Mouse (Mus musculus): ENCODE data around the gene Gls2. TPM values are rescaled to one million over a fixed set of nuclear protein-coding genes. Genes with fewer than 3 reads are reported as not detected.

Gls2 gene
- polyA plus RNA-seq, 1 experiment from 2014 or later = 1.7 TPM

DNA sequence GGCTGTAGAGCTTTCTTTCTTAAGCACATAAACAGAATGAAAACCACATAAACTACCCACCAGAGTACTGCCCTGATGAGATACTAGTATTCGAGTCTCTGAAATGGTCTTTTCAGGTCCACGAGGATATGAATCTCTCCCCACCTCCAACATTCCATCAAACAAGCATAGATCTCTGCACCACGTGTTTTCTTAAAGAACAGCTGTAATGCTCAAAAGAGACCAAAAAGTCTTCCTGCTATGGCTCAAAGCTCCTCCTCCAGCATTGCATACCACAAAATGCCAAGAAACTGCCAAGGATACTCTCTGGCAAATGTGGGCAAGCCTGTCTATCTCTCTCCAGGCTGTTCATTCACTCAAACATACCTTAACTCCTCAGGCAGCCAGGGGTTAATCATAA lies 19.0 kb upstream of the Gls2 start:
- no peaks in the 10 kb centered on the region for H3K36me3 ChIP-seq (replicated peaks; ENCODE audit: control insufficient read depth, insufficient read depth)
- no peak for DNase-seq (ENCODE audit: low spot score)
- H3K4me1 ChIP-seq (replicated peaks; ENCODE audit: control insufficient read depth, insufficient read depth, low read length) = peaks cover 11% of the 10 kb centered on the region
- no peak for ATAC-seq (ENCODE audit: low FRiP score)
- no peaks in the 10 kb centered on the region for H3K9me3 ChIP-seq (ENCODE audit: control insufficient read depth, low read length)
- H3K27me3 ChIP-seq (ENCODE audit: control insufficient read depth, insufficient read depth, low read length) = no peaks in the 10 kb centered on the region
- H3K4me3 ChIP-seq (replicated peaks; ENCODE audit: low read length) = peak overlapping the region; percentile 41
- no peak overlapping the region for H3K27ac ChIP-seq
- H3K4me2 ChIP-seq (replicated peaks) = peak overlapping the region; percentile 64
- 16% methylated on average over 3 of the region's 3 CpGs for WGBS
- peak overlapping the region; percentile 58 for H3K9ac ChIP-seq

DNA sequence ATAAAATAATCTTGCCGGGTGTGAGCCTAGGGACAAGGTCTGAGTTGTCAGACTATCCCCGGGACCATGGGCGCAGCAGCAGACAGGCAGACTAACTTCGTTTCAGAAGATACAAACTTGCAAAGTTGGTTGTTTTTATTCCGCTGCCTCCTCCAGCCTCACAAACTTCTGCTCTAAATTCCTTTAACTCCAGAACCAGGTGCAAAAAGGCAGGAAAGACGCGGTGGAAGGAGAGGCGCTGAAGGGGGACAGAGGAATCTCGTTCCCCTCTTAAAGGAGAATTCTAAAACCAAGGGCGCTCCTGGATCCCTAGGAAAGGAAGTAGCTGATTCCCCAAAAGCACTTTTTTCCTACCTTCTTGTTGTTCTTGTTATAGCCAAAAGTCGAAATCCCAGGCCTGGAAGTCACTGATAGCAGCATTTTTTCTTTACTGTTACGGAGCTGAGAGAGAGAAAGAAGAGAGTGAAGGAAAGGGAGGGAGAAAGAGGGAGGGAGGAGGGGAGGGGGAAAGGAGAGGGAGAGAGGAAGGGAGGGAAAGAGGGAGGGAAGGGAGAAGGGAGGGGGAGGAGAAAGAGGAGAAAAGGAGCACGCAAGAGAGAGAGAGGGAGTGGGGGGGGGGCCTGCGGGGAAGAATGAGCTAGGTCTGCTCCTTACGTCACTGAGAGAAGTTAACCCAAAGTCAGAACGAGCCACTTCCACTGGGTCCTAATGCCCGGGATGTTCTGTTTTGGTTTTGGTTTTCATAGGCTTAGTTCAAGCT lies 18.1 kb upstream of the Gls2 start:
- under 1% methylated on average over 17 of the region's 17 CpGs for WGBS

DNA sequence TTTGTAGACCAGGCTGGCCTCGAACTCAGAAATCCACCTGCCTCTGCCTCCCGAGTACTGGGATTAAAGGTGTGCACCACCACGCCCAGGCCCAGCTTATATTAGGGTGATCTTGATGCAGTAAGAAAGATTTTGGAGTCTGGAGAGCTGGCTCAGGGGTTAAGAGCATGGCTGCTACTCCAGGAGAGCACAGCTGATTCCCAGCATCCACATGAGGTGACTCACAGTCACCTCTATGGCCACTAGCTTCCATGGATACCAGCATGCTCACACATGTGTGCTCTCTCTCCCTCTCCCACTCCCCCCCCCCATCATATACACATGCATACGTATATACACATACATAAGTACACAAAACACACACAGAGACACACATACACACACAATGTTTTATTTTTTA lies 16.9 kb upstream of the Gls2 start:
- ATAC-seq (ENCODE audit: low FRiP score) = no peak
- H3K36me3 ChIP-seq (replicated peaks; ENCODE audit: control insufficient read depth, insufficient read depth) = no peaks in the 10 kb centered on the region
- H3K9me3 ChIP-seq (ENCODE audit: control insufficient read depth, low read length) = no peaks in the 10 kb centered on the region
- no peak for DNase-seq (ENCODE audit: low spot score)
- peaks cover 11% of the 10 kb centered on the region for H3K4me1 ChIP-seq (replicated peaks; ENCODE audit: control insufficient read depth, insufficient read depth, low read length)
- H3K9ac ChIP-seq = no peak overlapping the region
- H3K4me3 ChIP-seq (replicated peaks; ENCODE audit: low read length) = no peak overlapping the region
- WGBS = 89% methylated on average over 4 of the region's 4 CpGs
- H3K27ac ChIP-seq = no peak overlapping the region
- H3K4me2 ChIP-seq (replicated peaks) = no peak overlapping the region
- H3K27me3 ChIP-seq (ENCODE audit: control insufficient read depth, insufficient read depth, low read length) = no peaks in the 10 kb centered on the region

More for the DNA sequence above, 18.1 kb upstream of the Gls2 start:
- Histone ChIP-seq H3K4me1 (replicated peaks; ENCODE audit: control insufficient read depth, insufficient read depth, low read length) (peaks cover 11% of the 10 kb centered on the region), H3K27me3 (ENCODE audit: control insufficient read depth, insufficient read depth, low read length) (no peaks in the 10 kb centered on the region), H3K9ac (peak overlapping the region; percentile 58), H3K4me2 (replicated peaks) (peak overlapping the region; percentile 64), H3K9me3 (ENCODE audit: control insufficient read depth, low read length) (no peaks in the 10 kb centered on the region), H3K4me3 (replicated peaks; ENCODE audit: low read length) (peak overlapping the region; percentile 41), H3K27ac (peak overlapping the region; percentile 33), H3K36me3 (replicated peaks; ENCODE audit: control insufficient read depth, insufficient read depth) (no peaks in the 10 kb centered on the region)
- DNase-seq (ENCODE audit: low spot score) = peak; percentile 85
- peak; percentile 84 for ATAC-seq (ENCODE audit: low FRiP score)

DNA sequence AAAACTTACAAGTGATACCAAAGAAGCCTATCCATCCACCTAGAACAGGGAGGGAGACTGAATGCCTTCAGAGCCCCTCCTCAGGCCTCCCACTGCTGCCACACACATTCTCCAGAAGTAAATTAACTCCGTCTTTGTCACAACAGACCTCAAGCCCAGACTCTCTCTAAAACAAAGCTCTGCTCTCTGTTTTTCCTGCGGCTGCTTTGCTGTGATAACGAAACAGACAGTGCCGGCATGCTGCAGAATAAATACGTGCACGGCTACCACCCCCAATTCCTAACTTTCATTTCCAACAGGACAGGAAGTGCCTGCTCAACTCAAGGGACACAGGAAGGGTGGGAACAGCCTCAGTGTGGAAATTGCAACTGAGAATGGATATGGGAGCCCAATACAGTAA lies 14.3 kb upstream of the Gls2 start, which contains the start of gene Rbms2:
TSS of gene Rbms2 (minus strand) at position 309 of the 400 bp plus-strand sequence.
- WGBS = 4% methylated on average over 6 of the region's 6 CpGs
- no peak within 1 kb of the TSS; the same call in 1 of the 2 replicates for H3K27ac ChIP-seq

DNA sequence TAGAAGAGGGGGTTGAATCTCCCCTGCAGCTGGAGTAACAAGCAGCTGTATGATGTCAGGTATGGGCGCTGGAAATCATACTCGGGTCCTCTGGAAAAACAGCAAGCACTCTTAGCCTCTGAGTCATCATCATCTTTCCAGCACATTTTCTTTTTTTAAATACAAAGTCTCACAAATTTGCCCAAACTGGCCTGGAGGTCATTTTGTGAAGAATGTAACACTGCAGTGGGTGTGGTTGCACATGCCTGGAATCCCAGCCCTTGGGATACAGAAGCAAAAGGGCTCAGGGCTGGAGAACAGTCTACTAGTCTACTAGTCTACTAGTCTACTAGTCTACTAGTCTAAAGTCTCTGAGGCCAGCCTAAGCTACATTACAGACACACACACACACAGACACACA lies 10.0 kb upstream of the Gls2 start:
- no peak overlapping the region for H3K4me3 ChIP-seq (replicated peaks; ENCODE audit: low read length)
- H3K36me3 ChIP-seq (replicated peaks; ENCODE audit: control insufficient read depth, insufficient read depth) = no peaks in the 10 kb centered on the region
- no peaks in the 10 kb centered on the region for H3K27me3 ChIP-seq (ENCODE audit: control insufficient read depth, insufficient read depth, low read length)
- 85% methylated on average over 2 of the region's 2 CpGs for WGBS
- no peaks in the 10 kb centered on the region for H3K4me1 ChIP-seq (replicated peaks; ENCODE audit: control insufficient read depth, insufficient read depth, low read length)
- no peak for DNase-seq (ENCODE audit: low spot score)
- H3K4me2 ChIP-seq (replicated peaks) = no peak overlapping the region
- no peak for ATAC-seq (ENCODE audit: low FRiP score)
- H3K9ac ChIP-seq = no peak overlapping the region
- no peak overlapping the region for H3K27ac ChIP-seq
- H3K9me3 ChIP-seq (ENCODE audit: control insufficient read depth, low read length) = no peaks in the 10 kb centered on the region

More for the DNA sequence above, 14.3 kb upstream of the Gls2 start, which contains the start of gene Rbms2:
- Histone ChIP-seq H3K9me3 (ENCODE audit: control insufficient read depth, low read length) (no peaks in the 10 kb centered on the region), H3K4me1 (replicated peaks; ENCODE audit: control insufficient read depth, insufficient read depth, low read length) (peaks cover 11% of the 10 kb centered on the region), H3K4me2 (replicated peaks) (peak within 1 kb of the TSS; percentile 19), H3K27me3 (ENCODE audit: control insufficient read depth, insufficient read depth, low read length) (no peaks in the 10 kb centered on the region), H3K4me3 (replicated peaks; ENCODE audit: low read length) (no peak within 1 kb of the TSS), H3K36me3 (replicated peaks; ENCODE audit: control insufficient read depth, insufficient read depth) (no peaks in the 10 kb centered on the region), H3K9ac (peak within 1 kb of the TSS; percentile 20; the same call in 1 of the 2 replicates)
- ATAC-seq (ENCODE audit: low FRiP score) (no peak), DNase-seq (ENCODE audit: low spot score) (no peak)

DNA sequence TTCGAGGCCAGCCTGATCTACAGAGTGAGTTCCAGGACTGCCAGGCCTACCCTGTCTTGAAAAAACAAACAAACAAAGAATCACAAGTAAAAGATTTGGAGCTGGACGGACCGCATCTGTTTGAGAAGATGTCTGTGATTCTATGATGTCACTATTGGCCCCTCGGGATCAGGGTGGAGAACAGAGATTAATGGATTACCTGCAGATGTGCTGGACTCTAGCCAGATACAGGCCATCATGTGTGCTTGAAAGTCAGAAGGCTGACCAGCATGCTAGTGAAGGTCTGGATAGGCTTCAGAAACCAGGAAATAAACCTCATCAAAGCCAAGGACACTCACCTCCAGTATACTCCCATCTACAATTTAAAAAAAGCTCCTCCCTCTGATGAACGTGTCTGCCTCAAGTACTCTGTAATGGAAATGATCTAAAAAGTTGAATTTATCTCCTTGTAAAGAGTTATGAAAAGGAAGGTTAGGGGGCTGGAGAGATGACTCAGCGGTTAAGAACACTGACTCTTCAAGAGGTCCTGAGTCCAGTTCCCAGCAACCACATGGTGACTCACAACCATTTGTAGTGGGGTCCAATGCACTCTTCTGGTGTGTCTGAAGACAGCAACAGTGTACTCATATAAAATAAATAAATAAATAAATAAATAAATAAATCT lies 8.8 kb upstream of the Gls2 start:
- no peak overlapping the region for H3K4me2 ChIP-seq (replicated peaks)
- no peak overlapping the region for H3K27ac ChIP-seq
- 73% methylated on average over 6 of the region's 6 CpGs for WGBS
- H3K9ac ChIP-seq = no peak overlapping the region
- DNase-seq (ENCODE audit: low spot score) (no peak), ATAC-seq (ENCODE audit: low FRiP score) (no peak)
- no peaks in the 10 kb centered on the region for H3K9me3 ChIP-seq (ENCODE audit: control insufficient read depth, low read length)
- H3K27me3 ChIP-seq (ENCODE audit: control insufficient read depth, insufficient read depth, low read length) = no peaks in the 10 kb centered on the region
- H3K4me3 ChIP-seq (replicated peaks; ENCODE audit: low read length) = no peak overlapping the region
- H3K4me1 ChIP-seq (replicated peaks; ENCODE audit: control insufficient read depth, insufficient read depth, low read length) = no peaks in the 10 kb centered on the region
- H3K36me3 ChIP-seq (replicated peaks; ENCODE audit: control insufficient read depth, insufficient read depth) = no peaks in the 10 kb centered on the region

DNA sequence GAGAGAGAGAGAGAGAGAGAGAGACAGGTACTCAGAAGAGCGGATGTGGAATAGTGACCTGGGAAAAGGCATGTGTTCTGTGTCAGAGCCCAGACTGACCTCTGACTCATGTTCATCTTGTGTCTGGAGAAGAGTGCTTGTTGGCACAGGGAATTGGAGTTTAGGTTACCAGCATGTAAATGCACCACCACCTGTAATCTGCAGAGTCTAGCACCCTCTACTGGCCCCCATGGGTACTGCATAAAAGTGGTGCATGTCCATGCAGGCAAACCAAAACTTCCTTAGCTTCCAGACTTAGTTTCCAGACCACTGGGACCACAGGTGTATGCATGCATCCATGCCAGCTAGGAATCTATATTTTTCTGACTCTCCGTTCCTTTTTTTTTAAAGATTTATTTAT lies 8.3 kb upstream of the Gls2 start:
- peak; percentile 85 for DNase-seq (ENCODE audit: low spot score)
- Histone ChIP-seq H3K4me2 (replicated peaks) (no peak overlapping the region), H3K36me3 (replicated peaks; ENCODE audit: control insufficient read depth, insufficient read depth) (no peaks in the 10 kb centered on the region), H3K4me3 (replicated peaks; ENCODE audit: low read length) (no peak overlapping the region), H3K27me3 (ENCODE audit: control insufficient read depth, insufficient read depth, low read length) (no peaks in the 10 kb centered on the region), H3K4me1 (replicated peaks; ENCODE audit: control insufficient read depth, insufficient read depth, low read length) (no peaks in the 10 kb centered on the region), H3K9me3 (ENCODE audit: control insufficient read depth, low read length) (no peaks in the 10 kb centered on the region), H3K9ac (no peak overlapping the region), H3K27ac (no peak overlapping the region)
- 59% methylated on average over 2 of the region's 2 CpGs for WGBS
- no peak for ATAC-seq (ENCODE audit: low FRiP score)

DNA sequence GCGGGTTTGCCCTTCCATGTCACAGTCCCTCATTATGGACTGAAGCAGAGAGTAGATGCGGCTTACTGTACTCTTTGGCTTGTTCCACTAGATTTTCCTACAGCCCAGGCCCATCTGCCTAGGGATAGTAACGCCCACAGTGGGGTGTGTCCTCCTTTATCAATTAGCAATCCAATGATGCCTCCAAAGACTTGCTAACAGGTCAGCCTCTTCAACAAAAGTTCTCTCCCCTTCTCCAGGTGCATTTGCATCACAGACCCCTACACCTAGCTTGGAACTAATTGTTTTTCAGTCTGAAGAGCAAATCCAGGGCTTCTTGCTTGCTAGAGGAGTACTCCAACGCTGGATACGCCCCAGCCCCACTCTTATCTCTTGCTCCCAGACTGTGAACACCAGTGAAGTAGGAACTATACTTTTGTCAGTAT lies 7.1 kb upstream of the Gls2 start:
- H3K9ac ChIP-seq = no peak overlapping the region
- no peaks in the 10 kb centered on the region for H3K9me3 ChIP-seq (ENCODE audit: control insufficient read depth, low read length)
- no peak overlapping the region for H3K4me2 ChIP-seq (replicated peaks)
- no peak for ATAC-seq (ENCODE audit: low FRiP score)
- H3K27me3 ChIP-seq (ENCODE audit: control insufficient read depth, insufficient read depth, low read length) = no peaks in the 10 kb centered on the region
- WGBS = 65% methylated on average over 5 of the region's 5 CpGs
- no peaks in the 10 kb centered on the region for H3K36me3 ChIP-seq (replicated peaks; ENCODE audit: control insufficient read depth, insufficient read depth)
- no peak overlapping the region for H3K27ac ChIP-seq
- H3K4me3 ChIP-seq (replicated peaks; ENCODE audit: low read length) = no peak overlapping the region
- no peaks in the 10 kb centered on the region for H3K4me1 ChIP-seq (replicated peaks; ENCODE audit: control insufficient read depth, insufficient read depth, low read length)
- no peak for DNase-seq (ENCODE audit: low spot score)

DNA sequence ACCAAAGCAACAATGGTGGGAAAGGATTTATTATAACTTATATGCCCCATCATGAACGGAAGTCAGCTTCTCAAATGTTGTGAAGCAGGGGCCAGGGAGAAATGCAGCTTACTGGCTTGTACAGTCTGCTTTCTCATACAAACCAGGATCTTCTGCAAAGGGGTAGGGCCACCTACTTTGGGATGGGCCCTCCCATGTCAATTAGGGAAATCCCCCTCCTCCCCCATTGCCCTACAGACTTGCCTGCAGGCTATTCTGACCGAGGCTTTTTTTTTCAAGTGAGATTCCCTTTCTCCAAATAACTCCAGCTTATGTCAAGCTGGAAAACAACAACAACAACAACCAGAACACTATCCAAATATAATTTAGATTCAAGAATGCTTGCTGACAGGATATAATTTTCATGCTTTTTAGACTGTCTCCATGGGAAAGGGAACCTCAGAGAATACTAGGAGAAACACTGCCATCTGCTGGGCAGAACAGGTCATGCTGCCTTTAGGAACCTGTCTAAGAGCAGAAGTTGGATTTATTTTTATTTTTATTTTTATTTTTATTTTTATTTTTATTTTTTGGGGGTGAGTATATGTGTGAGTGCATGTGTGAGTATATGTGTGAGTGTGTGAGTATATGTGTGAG lies 5.9 kb upstream of the Gls2 start:
- 54% methylated on average over 2 of the region's 2 CpGs for WGBS
- Histone ChIP-seq H3K4me1 (replicated peaks; ENCODE audit: control insufficient read depth, insufficient read depth, low read length) (no peaks in the 10 kb centered on the region), H3K9me3 (ENCODE audit: control insufficient read depth, low read length) (no peaks in the 10 kb centered on the region), H3K27ac (no peak overlapping the region), H3K36me3 (replicated peaks; ENCODE audit: control insufficient read depth, insufficient read depth) (no peaks in the 10 kb centered on the region), H3K4me3 (replicated peaks; ENCODE audit: low read length) (no peak overlapping the region), H3K9ac (no peak overlapping the region), H3K4me2 (replicated peaks) (no peak overlapping the region), H3K27me3 (ENCODE audit: control insufficient read depth, insufficient read depth, low read length) (no peaks in the 10 kb centered on the region)
- no peak; the same call in 1 of the 2 replicates for ATAC-seq (ENCODE audit: low FRiP score)
- peak; percentile 91 for DNase-seq (ENCODE audit: low spot score)

Measured in hindbrain, embryonic 14.5 days (tissue).